Mouse (Mus musculus) embryo, embryonic 9.5 days (tissue): Measurements from ENCODE around the gene Kin.

Experiments used
- DNase-seq: peaks from one replicate; pipeline ENCODE4 v3.0.0-alpha.2; 2017; ENCODE audit errors: extremely low spot score

Gene Kin

GRCm38 (mm10) chr2:10108535-10109189 lies 28.3 kb downstream of the Kin start:
- no peak for DNase-seq

GRCm38 (mm10) chr2:10118751-10119150 lies 38.4 kb downstream of the Kin start:
- DNase-seq = no peak

DNA sequence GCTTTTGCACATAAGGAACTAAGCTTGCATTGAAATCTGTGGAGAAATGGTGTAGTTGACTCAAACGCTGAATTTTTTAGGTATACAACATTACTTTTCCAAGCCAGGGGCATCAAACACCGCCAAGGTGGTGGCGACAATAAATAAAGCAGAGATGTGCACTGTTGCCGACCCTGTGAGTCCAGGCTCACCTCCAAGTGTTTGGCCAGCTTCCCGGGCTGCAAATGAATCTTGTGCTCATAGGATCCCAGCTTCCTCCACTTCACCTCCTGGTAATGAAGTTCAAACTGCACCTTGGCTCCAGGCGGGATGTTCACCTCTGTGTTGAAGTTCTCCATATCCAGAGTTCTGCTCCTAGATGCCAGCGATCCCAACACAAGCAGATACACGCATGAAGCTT lies 38.9 kb downstream of the Kin start:
- no peak for DNase-seq

- DNase-seq = no peak
Measured at GRCm38 (mm10) chr2:10121826-10122225, 41.4 kb downstream of the Kin start.

GRCm38 (mm10) chr2:10126122-10126521 lies 45.7 kb downstream of the Kin start:
- no peak for DNase-seq

DNA sequence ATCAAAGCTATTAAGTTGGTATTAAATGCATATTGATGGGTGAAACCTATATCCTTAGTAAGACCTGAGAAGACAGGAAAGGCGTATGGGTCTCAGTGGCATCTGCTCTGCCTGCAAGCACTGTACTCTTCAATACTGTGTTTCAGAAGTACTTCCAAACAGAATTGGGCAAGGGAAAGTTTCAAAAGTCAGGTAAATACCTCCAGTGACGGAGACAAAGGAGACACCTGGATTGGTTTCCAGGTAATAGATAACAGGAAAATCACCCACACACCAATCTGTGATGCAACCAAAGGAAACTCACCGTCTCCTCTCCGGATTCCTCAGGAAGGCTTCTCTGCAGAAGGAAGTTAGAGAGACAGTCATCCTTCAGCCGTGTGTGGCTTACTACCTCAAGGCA lies 47.1 kb downstream of the Kin start:
- DNase-seq = no peak

DNA sequence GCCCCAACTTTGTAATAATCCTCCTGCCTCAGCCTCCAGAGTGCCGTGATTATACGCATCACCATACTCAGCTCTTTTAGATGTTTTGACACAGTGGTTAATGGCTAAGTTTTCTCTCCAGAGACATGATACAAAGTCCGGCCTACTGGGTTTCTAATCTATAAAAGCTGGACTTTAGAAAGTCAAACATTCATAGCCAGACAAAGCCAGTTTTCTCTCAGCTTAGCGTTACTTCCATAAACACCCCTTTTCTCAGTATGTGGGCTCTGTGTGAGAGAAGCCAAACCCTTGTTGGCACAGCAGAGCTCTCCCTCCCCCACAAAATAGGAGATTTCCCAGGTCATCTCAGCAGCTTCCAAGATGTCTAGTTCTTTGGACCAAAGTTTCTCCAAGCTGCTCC lies 48.2 kb downstream of the Kin start:
- DNase-seq = no peak

DNA sequence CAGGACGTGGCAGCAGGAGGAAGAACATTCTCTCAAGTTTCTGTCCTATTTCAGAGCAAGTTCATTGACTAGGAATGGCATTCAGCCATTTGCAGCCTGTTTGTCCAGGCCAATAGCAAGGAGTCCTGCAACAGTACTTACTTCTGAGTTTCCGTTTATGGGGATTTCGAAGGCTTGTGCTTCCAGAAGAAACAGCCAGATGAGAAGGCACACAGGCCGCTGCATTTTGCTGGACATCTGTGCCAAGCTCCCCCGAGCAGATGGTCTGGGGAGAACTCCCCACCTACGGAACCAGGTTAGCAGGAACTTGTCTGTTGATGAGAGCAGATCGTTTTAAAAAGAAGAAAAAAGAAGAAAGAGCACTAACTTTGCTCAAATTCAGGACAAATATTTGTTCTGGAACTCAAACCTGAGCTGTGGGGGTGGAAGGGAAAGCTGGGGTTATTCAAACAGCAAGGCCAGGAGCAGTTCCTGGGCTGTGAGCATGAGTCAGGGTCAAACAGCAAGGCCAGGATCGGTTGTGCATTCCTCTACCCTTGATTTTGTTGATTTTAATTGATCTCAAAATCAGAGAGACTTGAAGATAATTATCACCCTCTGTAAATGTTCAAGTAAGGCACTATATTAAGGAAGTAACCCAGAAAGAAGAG lies 50.1 kb downstream of the Kin start:
- DNase-seq = no peak

DNA sequence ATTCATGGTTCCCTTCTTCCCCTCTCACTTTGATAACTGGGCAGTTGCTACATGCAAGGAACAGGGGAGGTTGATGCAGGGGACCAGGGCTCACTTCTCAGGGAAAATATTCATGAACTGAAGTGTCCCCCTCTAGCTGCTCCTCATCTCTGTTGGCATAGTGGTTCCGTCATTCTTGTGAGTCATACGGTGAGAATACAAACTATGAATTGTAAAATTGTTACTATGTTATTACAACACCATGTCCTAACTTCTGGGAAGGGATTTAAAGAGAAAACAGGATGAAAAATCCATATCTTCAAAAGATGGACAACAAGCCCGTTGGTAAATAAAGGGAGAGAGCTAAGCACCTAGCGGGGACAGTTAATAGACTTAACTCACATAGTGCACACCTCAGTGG lies 50.9 kb downstream of the Kin start, which contains the start of gene Itih2:
Itih2 (minus strand) TSS at position 101 of the 400 bp plus-strand sequence.
- no peak for DNase-seq

DNA sequence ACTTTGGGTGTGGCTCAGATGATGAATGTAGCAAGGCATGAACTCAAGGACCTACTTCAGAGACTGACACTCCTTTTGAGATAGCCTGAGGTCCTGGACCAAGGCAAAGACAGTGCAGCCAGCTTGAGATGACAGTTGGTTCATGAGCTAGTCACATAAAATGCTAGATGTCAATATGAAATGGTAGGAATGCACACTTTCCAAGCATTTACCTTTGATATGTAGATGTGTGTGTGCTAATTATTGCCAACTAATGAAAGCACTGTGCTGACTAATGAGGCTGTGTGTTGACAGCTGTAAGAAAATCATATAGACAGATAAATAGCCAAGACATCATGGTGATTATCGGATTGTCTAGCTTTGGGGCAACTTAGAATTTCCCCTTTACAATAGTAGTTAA lies 51.7 kb downstream of the Kin start:
- DNase-seq = no peak

- no peak for DNase-seq
Measured at GRCm38 (mm10) chr2:10133941-10134340, 53.5 kb downstream of the Kin start.

DNA sequence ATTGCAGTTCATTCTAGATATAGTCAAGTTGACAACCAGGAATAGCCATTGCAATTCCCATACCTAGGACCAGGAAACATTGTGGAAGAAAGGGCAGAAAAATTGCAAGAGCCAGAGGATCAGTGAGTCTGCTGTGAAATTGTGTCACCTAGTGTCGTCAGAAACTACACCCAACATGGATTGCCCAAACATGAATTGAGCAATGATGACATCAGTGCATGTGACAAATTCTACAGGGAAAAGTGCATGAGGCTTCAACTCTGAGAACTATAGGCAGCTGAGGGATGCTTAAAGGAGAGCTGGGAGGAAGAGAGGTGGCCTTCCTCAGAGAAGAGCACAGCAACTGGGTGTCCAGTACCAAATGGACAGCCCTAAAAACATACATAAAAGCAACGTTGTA lies 56.9 kb downstream of the Kin start:
- no peak for DNase-seq

GRCm38 (mm10) chr2:10140456-10140855 lies 60.1 kb downstream of the Kin start:
- no peak for DNase-seq
